Mouse (Mus musculus): Measurements from ENCODE around the gene Rhoa. TPM values are rescaled to one million over a fixed set of nuclear protein-coding genes. Genes with fewer than 3 reads are reported as not detected.
"Not testable (repeated sequence)": the region's sequence is repeated elsewhere in the genome, so short reads cannot be mapped to it uniquely, and the experiment has no call there.

Gene Rhoa
- total RNA-seq (2021) = 100 to 1,000 TPM; 357 to 360 TPM
- long read RNA-seq, experiment 1, transcript Rhoa-201 (6 exons, 2,197 nt) = major isoform, 113 of 169 reads
- long read RNA-seq, experiment 1, partial matches to known transcripts = 45 of 169 reads
- long read RNA-seq, experiment 1, other reads (novel, unspliced or antisense) = 5 of 169 reads
- long read RNA-seq, experiment 2, transcript Rhoa-201 (6 exons, 2,197 nt) = major isoform, 314 of 384 reads
- long read RNA-seq, experiment 2, transcript Rhoa-205 (6 exons, 852 nt) = minor isoform, 8 of 384 reads
- long read RNA-seq, experiment 2, partial matches to known transcripts = 2 of 384 reads
- long read RNA-seq, experiment 2, other reads (novel, unspliced or antisense) = 57 of 384 reads

DNA sequence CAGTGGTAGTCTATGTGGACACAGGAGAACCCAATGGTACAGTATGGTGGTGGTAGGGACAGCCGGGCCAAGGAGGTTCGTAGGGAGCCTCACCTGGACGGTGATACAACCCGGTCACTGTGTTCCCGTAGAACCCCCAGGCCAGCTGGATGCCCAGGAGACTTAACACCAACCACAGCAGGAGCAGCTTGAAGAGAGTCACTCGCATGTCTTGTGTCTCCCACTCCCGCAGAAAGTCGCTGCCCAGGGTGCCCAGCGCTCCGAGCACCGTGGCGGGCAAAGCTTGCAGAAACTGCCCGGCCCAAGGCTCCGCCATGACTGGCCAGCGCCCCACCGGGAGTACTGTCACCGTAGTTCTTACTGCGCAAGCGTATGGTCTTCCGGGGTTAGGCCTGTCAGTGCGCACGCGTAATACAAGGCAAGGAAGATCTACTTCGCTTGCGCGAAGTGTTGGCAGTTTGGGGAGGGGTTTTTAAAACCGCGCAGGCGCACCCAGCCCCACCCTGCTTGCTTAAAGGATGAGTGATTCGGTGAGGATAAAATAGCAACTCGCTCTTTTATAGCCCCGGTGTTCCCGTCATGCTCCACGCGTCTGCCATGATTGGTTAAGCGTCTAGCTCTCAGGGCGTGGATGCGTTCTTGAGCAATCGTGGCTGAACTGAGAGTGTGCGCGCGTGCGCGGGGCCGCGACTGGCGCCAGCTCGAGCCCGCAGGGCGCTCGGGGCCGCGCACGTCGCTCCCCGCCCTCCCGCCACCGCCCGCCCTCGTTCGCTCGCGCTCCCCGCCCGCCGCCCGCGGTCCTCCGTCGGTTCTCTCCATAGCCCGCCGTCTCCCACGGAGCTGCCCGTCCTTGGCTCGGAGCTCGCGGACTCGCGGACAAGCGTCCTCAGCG is at the start of gene Rhoa, which contains the start of gene Tcta:
Gene Rhoa, plus strand, starts transcription at position 501 of the 892 bp plus-strand sequence.
Gene Tcta, minus strand, starts transcription at position 532 of the 892 bp plus-strand sequence.
- peak; percentile 89 to 96 for DNase-seq (ENCODE audit: low spot score in 2 of 2)

DNA sequence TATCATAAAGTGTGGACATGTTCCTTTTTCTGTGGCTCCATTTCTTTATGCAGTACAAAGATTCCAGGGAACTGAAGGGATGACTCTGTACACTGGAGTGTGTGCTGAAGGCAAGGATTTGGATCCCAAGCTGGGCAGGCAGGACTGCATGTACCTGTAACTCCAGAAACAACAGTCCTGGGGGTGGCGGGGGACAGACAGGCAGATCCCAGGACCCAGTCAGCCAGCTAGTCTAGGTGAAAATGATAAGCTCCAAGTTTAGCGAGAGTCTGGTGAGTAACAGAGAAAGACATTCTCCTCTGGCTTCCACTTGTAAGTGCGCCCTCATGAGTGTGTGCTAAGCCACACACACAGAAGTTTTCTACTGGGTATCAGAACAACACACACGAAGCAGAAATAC is 45.4 kb upstream of the Rhoa start:
- DNase-seq (ENCODE audit: low spot score in 2 of 2) = no peak

DNA sequence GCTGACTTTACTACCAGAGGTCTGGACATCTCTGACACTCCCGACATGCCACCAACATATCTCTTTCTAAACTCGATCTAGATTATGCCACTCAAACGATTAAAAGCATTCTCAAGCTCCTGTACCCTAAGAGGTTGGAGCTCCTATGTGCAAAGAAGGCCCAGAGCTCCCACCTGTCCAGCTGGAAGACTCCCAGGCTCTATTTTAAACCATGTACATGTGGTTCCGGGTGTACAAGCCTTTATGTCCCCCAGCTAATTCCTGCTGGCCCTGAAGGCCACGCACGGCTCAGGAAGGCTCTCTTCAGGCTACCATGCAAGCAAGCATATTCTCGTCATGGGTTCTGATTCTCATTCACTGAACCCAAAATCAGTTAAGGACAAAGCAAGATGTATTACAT is 44.1 kb upstream of the Rhoa start:
- no peak for DNase-seq (ENCODE audit: low spot score in 2 of 2)

DNA sequence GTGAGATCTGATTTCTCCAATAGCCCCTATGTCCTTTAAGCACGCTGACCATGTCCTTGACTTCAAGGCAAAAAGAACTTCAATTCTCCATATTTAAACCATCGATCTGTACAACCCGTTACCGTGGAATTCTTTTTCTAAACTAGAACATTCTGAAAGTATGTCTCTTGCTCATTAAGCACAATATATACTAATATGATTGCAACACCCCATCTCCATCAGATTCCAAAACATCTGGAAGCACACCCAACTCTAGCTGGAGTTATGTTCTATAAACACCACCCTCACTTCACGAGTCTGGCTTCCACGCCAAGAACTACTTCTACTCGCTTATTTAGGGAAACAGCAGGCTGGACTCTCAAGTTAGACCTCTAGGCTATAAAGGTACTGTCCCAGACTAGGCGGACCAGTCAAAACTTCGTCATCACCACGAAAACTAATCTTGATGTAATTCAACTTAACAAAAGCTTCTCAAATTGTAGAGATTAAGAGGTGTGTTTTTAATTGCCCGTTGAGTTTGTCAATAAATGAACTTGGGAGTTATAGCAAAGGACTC is 43.4 kb upstream of the Rhoa start:
- DNase-seq (ENCODE audit: low spot score in 2 of 2) = no peak

DNA sequence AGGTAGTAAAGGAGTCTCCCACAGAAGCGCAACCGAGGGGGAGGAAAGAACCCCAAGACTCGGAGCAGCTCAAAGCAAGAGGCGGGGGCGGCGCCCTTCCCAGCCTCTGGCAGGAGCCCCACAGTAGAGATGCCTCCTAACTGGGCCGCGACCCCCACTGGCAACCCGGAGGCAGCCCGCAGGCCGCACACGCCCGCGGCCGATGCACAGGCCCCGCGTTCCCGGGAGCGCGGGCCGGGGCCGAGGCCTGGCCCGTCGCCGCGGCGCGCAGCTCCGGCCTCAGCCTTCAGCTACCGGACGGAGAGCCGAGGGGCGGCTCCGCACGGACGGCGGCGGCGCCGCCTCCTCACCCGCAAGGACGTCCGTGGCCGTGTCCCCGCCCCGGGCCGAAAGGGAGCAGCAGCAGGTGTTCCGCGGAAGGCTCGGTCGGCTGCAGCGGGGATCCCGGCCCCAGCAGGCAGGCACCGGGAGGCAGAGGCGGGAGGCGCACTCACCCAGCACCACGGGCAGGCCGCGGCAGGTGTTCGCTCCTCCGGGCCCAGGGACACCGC is 42.7 kb upstream of the Rhoa start:
- DNase-seq (ENCODE audit: low spot score in 2 of 2) = no peak

DNA sequence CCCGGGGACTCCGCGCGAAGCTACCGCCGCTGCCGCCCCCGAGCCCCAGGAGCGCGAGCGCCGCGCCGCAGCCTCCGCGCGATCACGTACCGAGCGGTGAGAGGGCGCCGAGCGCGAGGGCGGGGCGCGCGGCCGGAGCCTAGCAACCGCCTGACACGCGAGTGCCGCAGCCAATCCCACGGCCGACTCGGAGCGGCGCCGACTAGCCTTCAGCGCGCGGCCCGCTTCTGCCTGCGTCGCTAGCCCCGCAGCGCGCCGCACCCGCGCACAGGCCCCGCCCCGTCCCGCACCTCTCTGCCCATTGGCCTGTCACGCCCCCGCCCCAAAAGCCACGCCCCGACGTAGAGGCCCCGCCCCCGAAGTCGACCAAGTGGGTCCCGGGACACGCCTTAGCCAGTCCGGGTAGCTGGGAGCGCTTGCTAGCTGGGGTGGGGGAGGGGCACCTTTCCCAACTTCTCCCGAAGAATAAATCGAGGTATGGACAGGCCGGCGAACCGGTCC is 42.2 kb upstream of the Rhoa start, which contains the start of gene Dag1:
Gene Dag1, minus strand, starts transcription at position 269 of the 501 bp plus-strand sequence.
- DNase-seq (ENCODE audit: low spot score in 2 of 2) = peak; percentile 98 to 100

DNA sequence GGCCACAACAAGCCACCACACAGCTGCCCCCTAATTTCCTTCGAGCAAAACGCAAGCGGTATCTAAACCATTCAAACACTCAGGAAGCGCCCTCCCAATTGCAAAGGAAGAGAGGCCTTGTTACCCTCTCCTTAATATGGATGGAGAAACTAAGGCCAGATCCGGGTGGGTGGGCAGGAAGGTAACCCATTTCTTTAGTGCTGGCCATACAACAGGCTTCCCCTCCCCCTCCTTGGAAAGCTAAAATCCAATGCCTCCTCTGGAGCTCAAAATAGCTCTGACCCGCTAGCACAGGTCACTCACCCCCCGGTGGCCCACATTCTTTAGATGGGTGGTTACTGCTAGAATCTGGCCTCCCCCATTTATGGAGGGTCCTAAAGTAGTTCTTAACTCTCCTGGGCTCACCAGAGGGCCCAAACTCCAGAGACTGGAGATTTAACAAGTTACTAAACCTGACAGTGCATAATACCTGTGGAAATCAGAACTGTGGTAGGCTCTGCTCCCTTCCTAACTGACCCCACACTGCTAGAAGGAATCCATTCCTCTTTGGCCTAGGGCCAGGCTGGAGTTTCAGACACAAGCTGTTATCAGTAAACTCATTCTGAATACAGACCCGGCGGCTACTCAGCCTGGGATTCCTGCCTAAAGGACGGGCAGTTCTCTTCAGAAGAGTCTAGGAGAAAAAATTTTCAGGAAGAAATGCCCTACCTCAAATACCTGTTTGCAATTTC is 41.6 kb upstream of the Rhoa start:
- no peak for DNase-seq (ENCODE audit: low spot score in 2 of 2)

DNA sequence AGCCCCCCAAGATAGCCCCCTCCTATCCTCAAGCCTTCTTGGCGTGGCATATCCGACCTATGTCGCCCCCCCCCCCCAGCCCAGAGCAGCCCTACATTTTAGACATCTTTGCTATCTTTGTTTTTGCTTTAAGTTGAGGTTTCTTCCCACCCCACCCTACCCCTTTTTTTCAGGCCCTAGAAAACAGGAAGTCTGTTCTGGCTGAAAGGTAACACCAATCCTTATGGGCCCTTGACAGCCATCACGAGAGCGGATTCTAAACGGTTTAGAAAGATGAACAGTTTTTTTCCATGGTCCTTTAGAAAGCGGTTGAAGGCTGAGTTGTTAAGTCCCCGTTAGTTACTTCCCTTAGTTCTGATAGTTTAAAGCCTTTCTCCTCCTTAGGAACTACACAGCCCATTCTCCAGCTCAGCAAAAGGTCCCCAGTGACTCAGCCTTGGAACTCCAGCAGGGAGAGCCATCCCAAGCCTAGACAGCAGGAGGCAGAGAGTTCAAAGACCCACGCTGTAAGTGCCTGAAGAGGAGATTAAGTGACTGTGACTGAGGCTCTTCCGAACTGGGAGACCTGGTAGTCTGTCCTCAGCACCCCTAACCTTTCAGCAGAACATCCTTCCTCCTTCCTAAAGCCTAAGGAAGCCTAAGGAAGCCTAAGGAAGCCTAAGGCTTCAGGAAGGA is 39.5 kb upstream of the Rhoa start:
- DNase-seq (ENCODE audit: low spot score in 2 of 2) = no peak

DNA sequence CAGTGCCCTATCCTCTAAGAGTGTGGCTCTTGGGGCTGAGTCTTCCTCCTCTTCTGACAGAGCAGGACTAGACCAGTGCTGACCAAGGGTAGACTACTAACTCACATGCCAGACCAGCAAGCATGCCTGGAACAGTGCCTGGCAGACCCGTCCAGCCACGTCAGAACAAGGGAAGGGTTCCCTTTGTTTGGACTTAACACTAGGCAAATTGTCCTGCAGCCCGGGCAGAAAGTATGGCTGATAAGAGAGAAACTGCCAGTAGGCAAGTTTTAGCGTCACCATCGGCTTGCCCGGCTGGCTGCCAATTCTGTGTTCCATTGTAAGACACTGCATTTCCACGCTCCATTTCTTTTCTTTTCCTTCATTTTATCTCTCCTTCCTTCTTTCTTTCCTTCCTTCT is 38.2 kb upstream of the Rhoa start:
- no peak for DNase-seq (ENCODE audit: low spot score in 2 of 2)

DNA sequence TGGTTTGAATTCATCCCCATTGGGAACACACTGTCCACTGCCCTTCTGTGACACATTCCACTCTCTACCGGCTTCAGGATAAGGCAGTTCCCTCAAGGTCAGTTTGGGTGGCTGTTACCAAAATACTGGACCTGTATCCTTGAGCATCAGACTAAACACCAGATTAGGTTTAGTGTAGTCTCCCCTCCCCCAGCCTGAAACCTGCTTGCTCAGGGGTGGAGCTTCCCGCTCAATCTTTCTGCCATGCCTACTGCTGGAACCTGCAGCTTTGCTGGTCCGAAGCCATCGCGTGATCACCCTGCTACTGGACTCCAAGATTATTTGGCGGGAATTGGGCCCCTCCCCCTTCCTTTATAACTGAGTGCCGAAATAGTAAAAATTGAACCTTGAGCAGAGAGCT is 37.2 kb upstream of the Rhoa start:
- not testable (repeated sequence) for DNase-seq (ENCODE audit: low spot score in 2 of 2)

DNA sequence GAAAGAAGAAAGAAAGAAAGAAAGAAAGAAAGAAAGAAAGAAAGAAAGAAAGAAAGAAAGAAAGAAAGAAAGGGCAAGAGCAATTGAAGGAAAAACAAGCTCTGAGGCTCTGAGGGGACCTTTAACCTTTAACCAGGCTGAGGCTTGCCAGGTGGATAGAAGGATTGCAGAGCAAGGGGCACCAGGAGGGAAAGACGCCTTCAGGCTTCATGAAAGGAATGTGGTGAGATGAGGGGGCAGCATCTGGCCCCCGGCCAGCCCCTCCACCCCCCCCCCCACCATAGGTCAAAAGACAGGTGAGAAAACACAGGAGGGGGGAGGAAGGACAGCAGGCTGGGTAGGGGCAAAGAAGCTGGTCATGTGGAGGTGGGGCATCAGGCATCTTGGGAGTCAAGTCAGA is 34.0 kb upstream of the Rhoa start:
- DNase-seq (ENCODE audit: low spot score in 2 of 2) = no peak

DNA sequence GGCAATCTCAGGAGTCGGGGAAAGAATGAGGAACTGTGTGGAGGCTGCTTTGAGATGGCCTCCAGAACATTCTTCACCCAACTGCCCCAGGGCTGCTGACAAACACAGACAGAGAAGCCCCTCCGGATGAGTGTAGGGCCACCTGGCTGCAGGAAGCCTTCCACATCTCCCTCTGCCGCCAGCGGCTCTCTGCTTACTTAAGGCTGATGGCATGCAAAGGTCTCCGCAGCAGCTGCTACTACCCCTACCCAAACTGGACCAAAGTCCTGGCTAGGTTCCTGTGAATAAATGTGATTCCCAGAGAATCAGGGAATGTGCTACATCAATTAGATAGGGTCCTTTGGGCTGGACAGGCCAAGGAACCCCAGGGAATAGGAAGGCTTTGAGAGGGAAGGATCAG is 33.2 kb upstream of the Rhoa start:
- no peak for DNase-seq (ENCODE audit: low spot score in 2 of 2)

DNA sequence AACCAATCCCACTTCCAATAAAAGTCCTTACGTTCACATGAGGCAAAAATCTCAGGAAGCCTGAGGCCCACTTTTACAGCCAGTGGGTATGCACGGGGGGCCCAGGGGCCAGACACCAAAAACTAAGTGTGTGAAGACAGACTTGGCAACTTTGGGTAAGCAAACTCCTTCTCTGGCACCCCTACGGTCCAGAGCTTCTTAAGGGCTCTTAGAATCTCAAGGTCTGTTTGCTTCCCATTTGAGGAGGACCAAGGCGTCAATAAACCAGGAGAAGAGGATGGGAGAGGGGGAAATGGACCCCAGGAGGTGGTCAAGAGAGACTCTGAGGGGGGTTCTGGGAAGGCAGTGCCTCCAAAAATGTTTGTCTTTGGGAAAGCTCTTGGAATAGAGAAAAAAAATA is 32.4 kb upstream of the Rhoa start:
- DNase-seq (ENCODE audit: low spot score in 2 of 2) = no peak

DNA sequence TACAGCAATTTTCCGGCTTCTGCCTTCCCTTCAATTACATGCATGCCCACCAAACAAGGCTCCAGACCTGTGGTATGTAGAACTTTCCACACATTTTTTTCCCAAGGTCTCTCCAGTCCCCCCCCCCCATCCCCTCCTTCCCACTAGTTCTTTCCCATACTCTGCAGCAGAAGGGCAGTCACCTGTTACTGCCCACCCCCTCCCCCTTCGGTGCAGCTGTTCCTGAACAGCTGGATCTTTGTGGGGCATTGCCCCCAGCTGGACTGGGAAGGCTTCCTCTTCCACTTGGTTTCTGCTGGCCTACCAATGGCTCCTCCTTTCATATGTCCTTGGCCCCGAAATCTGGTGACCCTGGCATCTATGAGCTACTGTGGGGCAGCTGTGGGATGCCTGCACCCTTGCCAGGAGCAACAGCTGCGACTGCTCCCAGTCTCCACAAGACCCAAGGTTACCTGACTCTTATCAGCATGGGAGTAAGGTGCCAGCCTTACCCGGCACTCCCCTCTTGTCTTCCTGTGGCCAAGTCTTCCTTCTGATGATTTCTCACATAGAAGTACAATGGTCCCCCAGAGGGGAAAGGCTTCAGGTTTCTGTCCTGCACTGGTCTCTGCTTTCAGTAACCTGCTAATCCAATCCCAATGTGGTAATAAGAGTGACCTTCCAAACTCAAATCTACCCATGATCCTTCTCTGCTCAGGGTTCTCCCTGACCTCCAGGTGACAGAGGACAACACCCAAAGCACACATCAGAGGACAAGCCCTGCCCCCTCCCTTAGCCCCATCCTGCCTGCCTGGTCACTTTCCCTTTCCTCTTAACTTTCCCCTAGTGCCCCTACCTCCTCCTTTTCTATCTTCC is 31.2 kb upstream of the Rhoa start:
- DNase-seq (ENCODE audit: low spot score in 2 of 2) = peak in 1 of 2 experiments; percentile 26

DNA sequence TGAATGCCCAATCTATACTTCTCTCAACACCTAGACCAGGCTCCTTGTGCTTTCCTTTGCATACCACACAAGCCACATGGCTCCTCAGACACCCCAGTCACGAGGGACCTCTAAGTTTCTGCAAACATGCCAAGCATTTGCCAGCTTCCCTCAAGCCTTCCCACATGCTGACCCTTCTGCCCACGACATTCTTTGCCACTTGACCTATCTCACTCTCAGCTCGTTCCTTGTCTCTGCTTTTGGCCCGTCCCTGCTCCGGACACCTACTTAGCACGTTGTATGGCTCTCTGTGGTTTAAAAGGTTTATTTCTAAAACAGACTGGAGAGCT is 30.6 kb upstream of the Rhoa start:
- DNase-seq (ENCODE audit: low spot score in 2 of 2) = no peak

DNA sequence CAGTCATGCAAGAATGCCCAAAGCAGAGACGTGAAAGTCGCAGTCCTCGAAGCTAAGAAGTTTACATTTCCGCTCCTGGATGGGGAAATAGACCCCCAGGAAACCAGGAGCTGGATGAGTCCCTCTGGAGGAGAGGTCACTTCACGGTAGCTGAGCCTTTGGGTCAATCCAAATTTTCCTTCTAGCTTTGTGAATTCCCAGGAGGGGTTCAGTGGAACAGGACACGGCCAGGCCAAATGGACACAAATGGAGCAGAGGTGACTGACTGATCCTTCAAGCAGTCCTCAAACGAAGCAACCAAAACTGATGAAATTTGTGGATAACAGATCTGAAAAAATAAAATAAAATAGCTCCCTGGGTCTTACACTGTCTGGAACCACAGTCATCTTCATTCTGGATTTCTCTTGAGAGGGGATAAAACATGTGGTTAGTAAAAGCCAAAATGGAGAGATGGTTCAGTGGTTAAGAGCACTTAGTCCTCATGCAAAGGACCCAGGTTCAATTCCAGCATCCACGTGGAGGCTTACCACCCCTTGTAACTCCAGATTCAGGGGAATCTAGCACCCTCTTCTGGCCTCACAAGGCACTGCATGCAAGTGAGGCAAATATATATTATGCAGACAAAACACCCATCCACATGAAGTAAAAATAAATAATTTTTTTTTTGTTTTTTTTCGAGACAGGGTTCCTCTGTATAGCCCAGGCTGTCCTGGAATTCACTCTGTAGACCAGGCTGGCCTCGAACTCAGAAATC is 27.1 kb upstream of the Rhoa start:
- DNase-seq (ENCODE audit: low spot score in 2 of 2) = no peak

DNA sequence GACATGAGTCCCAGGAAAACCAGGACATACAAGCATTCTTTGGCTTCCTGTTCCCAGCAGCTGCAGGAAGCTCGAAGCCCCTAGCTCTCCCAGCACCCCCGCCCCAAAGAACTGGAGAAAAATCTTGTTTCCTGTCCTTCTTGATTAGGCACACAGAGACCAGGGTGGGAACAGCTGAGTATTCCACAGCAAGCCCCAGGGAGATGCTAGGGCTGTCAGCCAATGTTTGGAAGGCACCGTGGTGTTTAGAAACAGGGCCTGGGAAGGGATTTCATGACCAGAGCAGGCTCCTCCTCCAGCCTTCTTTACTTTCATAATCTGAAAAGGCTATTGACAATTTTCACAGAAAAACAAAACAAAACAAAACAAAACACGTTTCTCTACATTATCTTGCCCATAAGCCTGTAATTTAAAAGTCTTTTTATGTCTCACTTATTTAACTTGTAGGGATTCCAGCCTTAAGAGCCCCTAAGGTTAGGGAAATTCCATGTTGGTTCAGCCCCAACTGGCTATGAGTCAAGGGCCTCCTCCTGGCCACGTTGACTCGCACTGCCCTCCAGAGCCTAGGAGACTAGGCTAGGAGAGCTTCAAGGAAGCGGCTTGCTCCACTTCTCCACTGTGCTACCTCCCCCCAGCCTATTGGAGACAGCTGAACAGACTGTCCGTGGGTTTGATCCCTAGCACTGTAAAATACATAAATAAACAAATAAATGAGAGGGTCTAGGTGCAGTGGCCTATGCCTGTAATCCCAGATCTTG is 25.7 kb upstream of the Rhoa start:
- DNase-seq (ENCODE audit: low spot score in 2 of 2) = peak in 1 of 2 experiments; percentile 38

DNA sequence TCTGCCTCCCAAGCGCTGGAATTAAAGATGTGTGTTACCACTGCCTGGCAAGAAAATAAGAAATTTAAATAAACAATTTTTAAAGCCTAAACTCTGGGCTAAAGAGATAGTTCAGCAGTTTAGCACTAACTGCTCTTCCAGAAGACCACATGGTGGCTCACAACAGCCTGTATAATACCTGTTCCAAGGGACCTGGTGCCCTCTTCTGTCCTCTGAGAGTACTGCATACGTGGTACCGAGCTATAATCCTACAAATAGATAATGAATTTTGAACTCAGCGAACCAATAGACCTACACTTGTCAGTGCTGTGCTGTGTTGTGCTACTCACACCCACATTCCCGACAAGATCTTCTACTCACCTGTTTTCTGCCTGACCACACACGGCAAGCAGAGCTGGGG is 21.5 kb upstream of the Rhoa start:
- DNase-seq (ENCODE audit: low spot score in 2 of 2) = peak; percentile 32 to 49

Measured in adrenal gland, postnatal 4 days (tissue).